Mouse (Mus musculus) liver, embryonic 11.5 days (tissue): Measurements from ENCODE around the gene Il15. TPM values are rescaled to one million over a fixed set of nuclear protein-coding genes. Genes with fewer than 3 reads are reported as not detected.

Source experiments
- ATAC-seq: fragments of 200-750 bp; cut with Nextera tagmentation; replicated peaks from 2 replicates; pipeline ENCODE4 v1.8.0; 2017; ENCODE audit warnings: moderate number of reproducible peaks, mild to moderate bottlenecking, moderate TSS enrichment, moderate library complexity; ENCODE audit not compliant: low FRiP score
- DNase-seq: peaks from one replicate; pipeline ENCODE4 v3.0.0-alpha.2; 2017; ENCODE audit warnings: low spot score
- H3K27ac ChIP-seq: fragments of 300-500 bp; sonication (generic); 2 replicates; pipeline ENCODE4 v1.5.1; 2014; ENCODE audit warnings: mild to moderate bottlenecking, low read depth, low read length, control low read depth
- H3K27me3 ChIP-seq: fragments of 300-500 bp; sonication (generic); replicated peaks from 2 replicates; pipeline ENCODE4 v1.6.1; 2014; ENCODE audit warnings: low read length, mixed read lengths; ENCODE audit not compliant: control insufficient read depth, insufficient read depth
- H3K36me3 ChIP-seq: fragments of 300-500 bp; sonication (generic); 2 replicates; pipeline ENCODE4 v1.6.1; 2014; ENCODE audit warnings: mild to moderate bottlenecking, low read length, moderate library complexity, mixed read lengths; ENCODE audit not compliant: control insufficient read depth, insufficient read depth
- H3K4me1 ChIP-seq: fragments of 300-500 bp; sonication (generic); replicated peaks from 2 replicates; pipeline ENCODE4 v1.6.1; 2014; ENCODE audit warnings: low read length, mixed read lengths; ENCODE audit not compliant: control insufficient read depth, insufficient read depth
- H3K4me2 ChIP-seq: fragments of 300-500 bp; sonication (generic); 2 replicates; pipeline ENCODE4 v1.6.1; 2014; ENCODE audit warnings: mild to moderate bottlenecking, control low read depth, moderate library complexity
- H3K4me3 ChIP-seq: fragments of 300-500 bp; sonication (generic); 2 replicates; pipeline ENCODE4 v1.5.1; 2014; ENCODE audit warnings: low read depth, low read length, control low read depth
- H3K9ac ChIP-seq: fragments of 300-500 bp; sonication (generic); 2 replicates; pipeline ENCODE4 v1.6.1; 2014; ENCODE audit warnings: low read depth, low read length, control low read depth
- H3K9me3 ChIP-seq: fragments of 300-500 bp; sonication (generic); 2 replicates; pipeline ENCODE4 v1.6.1; 2016; ENCODE audit warnings: low read length, inconsistent platforms, mixed read lengths; ENCODE audit not compliant: control insufficient read depth
- WGBS: fragments of 180-500 bp; shearing (Covaris S2); extraction: QIAGEN DNeasy Blood & Tissue Kit; methylation state at CpG from one replicate; pipeline ENCODE4 v1.1.7; 2014; 5-methylcytosine and 5-hydroxymethylcytosine counted together
- polyA plus RNA-seq: library from polyadenylated mRNA; unstranded; fragments of >200 nt; fragmentation: Nextera tagmentation; extraction: Ambion mirVana; gene quantifications from 2 replicates; pipeline ENCODE4 v1.2.1, GENCODE M21; 2014

Gene Il15
- polyA plus RNA-seq, 1 experiment from 2014 or later, result 4.5 TPM

- no peak for ATAC-seq
Observed at GRCm38 (mm10) chr8:82401490-82401889, 1.5 kb downstream of the Il15 start.

GRCm38 (mm10) chr8:82401059-82401458, 2.0 kb downstream of the Il15 start:
- peak overlapping the region; percentile 4; the same call in 1 of the 2 replicates for H3K4me2 ChIP-seq
- H3K4me1 ChIP-seq, result no peaks in the 10 kb centered on the region; the same call in 1 of the 2 replicates
- H3K36me3 ChIP-seq, result no peaks in the 10 kb centered on the region
- 26% methylated on average over 2 of the region's 2 CpGs for WGBS
- H3K9ac ChIP-seq, result no peak overlapping the region
- no peak overlapping the region for H3K4me3 ChIP-seq
- ATAC-seq, result no peak
- no peak overlapping the region for H3K27ac ChIP-seq
- no peak for DNase-seq
- H3K27me3 ChIP-seq, result no peaks in the 10 kb centered on the region
- no peaks in the 10 kb centered on the region for H3K9me3 ChIP-seq

More at GRCm38 (mm10) chr8:82401490-82401889, 1.5 kb downstream of the Il15 start:
- no peaks in the 10 kb centered on the region for H3K36me3 ChIP-seq
- 11% methylated on average over 6 of the region's 6 CpGs for WGBS
- no peaks in the 10 kb centered on the region; the same call in 1 of the 2 replicates for H3K4me1 ChIP-seq
- peak overlapping the region; percentile 83 for H3K4me2 ChIP-seq
- H3K9ac ChIP-seq, result no peak overlapping the region
- no peaks in the 10 kb centered on the region for H3K27me3 ChIP-seq
- no peaks in the 10 kb centered on the region for H3K9me3 ChIP-seq
- H3K27ac ChIP-seq, result no peak overlapping the region
- H3K4me3 ChIP-seq, result peak overlapping the region; percentile 45
- no peak for DNase-seq

GRCm38 (mm10) chr8:82400376-82400775, 2.6 kb downstream of the Il15 start:
- DNase-seq (no peak), ATAC-seq (no peak)
- H3K4me1 ChIP-seq, result no peaks in the 10 kb centered on the region; the same call in 1 of the 2 replicates
- no peak overlapping the region for H3K4me3 ChIP-seq
- no peaks in the 10 kb centered on the region for H3K27me3 ChIP-seq
- WGBS, result 22% methylated on average over 2 of the region's 2 CpGs
- no peaks in the 10 kb centered on the region for H3K36me3 ChIP-seq
- no peak overlapping the region for H3K27ac ChIP-seq
- H3K9me3 ChIP-seq, result no peaks in the 10 kb centered on the region
- no peak overlapping the region for H3K4me2 ChIP-seq
- no peak overlapping the region for H3K9ac ChIP-seq

DNA sequence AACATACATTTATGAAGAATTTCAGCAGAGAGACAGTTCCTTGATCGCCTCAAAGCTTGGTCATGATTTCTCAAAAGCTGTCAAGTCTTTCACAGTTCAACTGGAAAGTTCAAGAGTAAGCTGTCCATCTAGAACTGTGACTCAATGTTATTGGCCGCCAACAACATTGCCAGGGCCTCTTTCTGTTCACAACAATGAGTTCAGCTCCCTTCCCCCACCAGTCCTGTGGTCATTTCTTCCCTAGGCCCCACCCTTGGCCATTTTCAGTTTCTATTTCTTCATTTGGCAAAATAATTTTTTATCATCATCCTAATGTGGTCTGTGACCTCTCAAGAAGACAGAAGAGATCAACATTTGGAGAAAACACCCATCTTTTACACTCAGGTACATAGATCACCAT, 4.5 kb downstream of the Il15 start:
- Histone ChIP-seq H3K9ac (no peak overlapping the region), H3K27ac (no peak overlapping the region), H3K9me3 (no peaks in the 10 kb centered on the region), H3K4me3 (no peak overlapping the region), H3K36me3 (no peaks in the 10 kb centered on the region), H3K4me2 (no peak overlapping the region), H3K4me1 (no peaks in the 10 kb centered on the region; the same call in 1 of the 2 replicates), H3K27me3 (no peaks in the 10 kb centered on the region)
- ATAC-seq (no peak), DNase-seq (no peak)
- 70% methylated on average over 2 of the region's 2 CpGs for WGBS

GRCm38 (mm10) chr8:82391258-82391657, 11.8 kb downstream of the Il15 start:
- Histone ChIP-seq H3K9ac (no peak overlapping the region), H3K4me2 (no peak overlapping the region), H3K27me3 (no peaks in the 10 kb centered on the region), H3K9me3 (no peaks in the 10 kb centered on the region), H3K4me3 (no peak overlapping the region), H3K36me3 (no peaks in the 10 kb centered on the region), H3K27ac (no peak overlapping the region), H3K4me1 (peaks cover 12% of the 10 kb centered on the region; the same call in 1 of the 2 replicates)
- DNase-seq, result no peak
- ATAC-seq, result no peak

DNA sequence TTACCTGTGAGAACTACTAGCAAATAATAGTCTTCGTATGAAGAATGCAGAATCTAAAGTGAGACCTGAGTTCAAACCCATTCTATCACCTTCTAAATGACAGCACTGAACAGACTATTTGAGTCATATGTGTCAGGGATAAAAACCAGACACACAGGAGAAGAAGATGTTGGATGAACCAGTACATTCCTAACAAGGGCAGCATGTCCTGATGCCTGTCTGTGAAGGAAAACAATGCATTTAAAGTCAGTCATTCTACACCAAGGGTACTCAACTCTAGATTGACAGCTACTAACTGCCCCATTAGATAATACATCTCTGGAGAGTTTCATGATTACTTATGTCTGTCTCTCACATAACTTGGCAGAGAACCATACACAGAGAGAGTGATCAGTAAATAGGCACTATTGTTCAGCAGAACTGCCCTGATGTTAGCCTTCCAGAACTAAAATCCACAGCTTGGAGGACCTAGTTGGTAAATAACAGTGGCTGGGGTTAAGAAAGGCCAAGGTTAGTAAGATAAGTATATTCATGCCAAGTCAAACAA, 14.6 kb downstream of the Il15 start:
- no peak for DNase-seq
- H3K27me3 ChIP-seq, result no peaks in the 10 kb centered on the region
- no peak for ATAC-seq
- H3K27ac ChIP-seq, result peak overlapping the region; percentile 19; the same call in 1 of the 2 replicates
- no peak overlapping the region for H3K9ac ChIP-seq
- H3K36me3 ChIP-seq, result no peaks in the 10 kb centered on the region
- WGBS, result 58% methylated on average over 1 of the region's 1 CpGs
- H3K4me3 ChIP-seq, result no peak overlapping the region
- H3K4me1 ChIP-seq, result peaks cover 12% of the 10 kb centered on the region; the same call in 1 of the 2 replicates
- H3K9me3 ChIP-seq, result no peaks in the 10 kb centered on the region
- no peak overlapping the region for H3K4me2 ChIP-seq

GRCm38 (mm10) chr8:82387614-82388013, 15.4 kb downstream of the Il15 start:
- Histone ChIP-seq H3K4me1 (peaks cover 12% of the 10 kb centered on the region; the same call in 1 of the 2 replicates), H3K27ac (no peak overlapping the region), H3K36me3 (no peaks in the 10 kb centered on the region), H3K4me2 (no peak overlapping the region), H3K9ac (no peak overlapping the region), H3K4me3 (no peak overlapping the region), H3K27me3 (no peaks in the 10 kb centered on the region), H3K9me3 (no peaks in the 10 kb centered on the region)
- ATAC-seq, result peak; percentile 91
- WGBS, result 17% methylated on average over 1 of the region's 1 CpGs
- no peak for DNase-seq

DNA sequence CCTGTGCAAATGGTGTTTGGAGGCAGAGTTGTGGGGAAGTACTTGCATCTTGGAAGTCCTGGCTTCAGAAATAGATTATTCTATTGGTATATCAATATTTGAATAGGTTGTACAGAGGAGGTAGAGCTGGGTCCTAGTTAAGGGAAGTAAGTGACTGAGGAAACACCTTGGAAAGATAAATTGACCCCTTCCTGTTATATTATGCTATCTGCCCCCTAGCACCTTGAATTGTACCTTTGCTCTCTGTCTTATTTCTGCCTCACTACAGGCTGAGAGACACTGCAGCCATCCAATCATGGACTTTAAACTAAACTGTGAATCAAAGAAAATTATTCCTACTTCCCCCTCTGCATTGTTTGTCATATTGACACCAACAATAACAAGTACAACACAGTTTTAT, 17.2 kb downstream of the Il15 start:
- no peaks in the 10 kb centered on the region for H3K9me3 ChIP-seq
- no peak overlapping the region for H3K4me3 ChIP-seq
- peaks cover 12% of the 10 kb centered on the region; the same call in 1 of the 2 replicates for H3K4me1 ChIP-seq
- no peak overlapping the region for H3K27ac ChIP-seq
- H3K36me3 ChIP-seq, result no peaks in the 10 kb centered on the region
- no peak overlapping the region for H3K9ac ChIP-seq
- DNase-seq (no peak), ATAC-seq (no peak)
- H3K4me2 ChIP-seq, result no peak overlapping the region
- H3K27me3 ChIP-seq, result no peaks in the 10 kb centered on the region

DNA sequence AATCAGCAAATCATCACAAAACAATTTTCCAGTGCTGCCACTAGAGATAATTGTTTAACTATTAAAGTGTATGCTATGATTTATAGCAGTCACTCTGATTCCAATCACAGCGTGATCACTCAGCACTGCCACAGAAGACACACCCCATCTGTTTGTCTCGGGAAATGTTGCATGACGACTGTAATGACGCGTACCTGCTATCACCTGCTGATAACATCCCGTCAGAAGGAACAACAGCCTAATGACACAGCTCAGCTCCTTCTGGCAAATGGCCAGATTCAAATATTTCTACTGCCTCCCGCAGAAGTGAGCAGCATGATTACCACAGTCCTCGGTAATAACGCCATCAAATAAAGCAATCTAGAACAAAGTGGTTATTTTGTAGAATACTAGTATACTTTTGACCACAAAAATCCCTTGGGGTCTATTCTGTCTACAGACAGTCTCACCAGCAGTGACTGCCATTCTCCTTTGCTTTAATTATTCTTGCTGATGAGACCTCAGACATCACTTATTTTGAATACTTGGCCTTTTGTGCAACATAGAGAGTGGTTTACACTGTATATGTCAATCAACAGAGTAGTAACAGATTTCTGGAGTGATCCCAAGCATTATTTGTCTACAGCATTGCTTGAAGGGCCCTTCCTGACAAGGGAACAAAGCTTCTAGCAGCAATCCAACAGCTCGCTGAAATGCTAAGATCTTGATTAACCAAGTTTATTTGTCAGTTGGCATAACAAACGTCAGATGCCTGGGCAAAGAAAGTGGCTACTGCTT, 18.4 kb downstream of the Il15 start:
- Histone ChIP-seq H3K9ac (no peak overlapping the region), H3K27me3 (no peaks in the 10 kb centered on the region), H3K4me1 (peaks cover 12% of the 10 kb centered on the region; the same call in 1 of the 2 replicates), H3K4me3 (no peak overlapping the region), H3K9me3 (no peaks in the 10 kb centered on the region), H3K36me3 (no peaks in the 10 kb centered on the region), H3K4me2 (no peak overlapping the region), H3K27ac (no peak overlapping the region)
- 52% methylated on average over 11 of the region's 11 CpGs for WGBS
- DNase-seq (no peak), ATAC-seq (no peak)
